Mouse (Mus musculus): ENCODE results near the gene Wdr66. TPM values are rescaled to one million over a fixed set of nuclear protein-coding genes. Genes with fewer than 3 reads are reported as not detected.
A peak's percentile ranks its signal among the peaks of the same experiment; 100 is the strongest.

Wdr66 gene
- polyA plus RNA-seq, 1 experiment from 2014 or later: 1.5 TPM

- Histone ChIP-seq H3K9me3 (ENCODE audit: control insufficient read depth, low read length) (no peaks in the 10 kb centered on the region), H3K27me3 (ENCODE audit: control insufficient read depth, insufficient read depth, low read depth, low read length) (no peaks in the 10 kb centered on the region), H3K4me2 (ENCODE audit: low read depth, low read length) (no peak overlapping the region), H3K4me1 (replicated peaks; ENCODE audit: control insufficient read depth, insufficient read depth, low read length) (0 out of 2 replicates have a peak, but pooled peaks cover 2% of the 10 kb centered on the region), H3K9ac (ENCODE audit: low read length) (no peak overlapping the region), H3K4me3 (ENCODE audit: low read length) (no peak overlapping the region), H3K27ac (ENCODE audit: low read length) (no peak overlapping the region), H3K36me3 (ENCODE audit: control insufficient read depth, insufficient read depth, low read length) (no peaks in the 10 kb centered on the region)
- WGBS: 75% methylated on average over 20 of the region's 20 CpGs
- ATAC-seq (ENCODE audit: low read depth): no peak
These were observed 50.0 kb downstream of the Wdr66 start for GRCm38 (mm10) chr5:123301780-123302521.

- Histone ChIP-seq H3K4me2 (ENCODE audit: low read depth, low read length) (no peak overlapping the region), H3K36me3 (ENCODE audit: control insufficient read depth, insufficient read depth, low read length) (no peaks in the 10 kb centered on the region), H3K27me3 (ENCODE audit: control insufficient read depth, insufficient read depth, low read depth, low read length) (no peaks in the 10 kb centered on the region), H3K4me3 (ENCODE audit: low read length) (no peak overlapping the region), H3K27ac (ENCODE audit: low read length) (no peak overlapping the region), H3K9me3 (ENCODE audit: control insufficient read depth, low read length) (no peaks in the 10 kb centered on the region), H3K9ac (ENCODE audit: low read length) (no peak overlapping the region), H3K4me1 (replicated peaks; ENCODE audit: control insufficient read depth, insufficient read depth, low read length) (peaks cover under 1% of the 10 kb centered on the region; the same call in 1 of the 2 replicates)
- ATAC-seq (ENCODE audit: low read depth): no peak; the same call in 1 of the 2 replicates
- 70% methylated on average over 18 of the region's 18 CpGs for WGBS
These were observed 55.9 kb downstream of the Wdr66 start for GRCm38 (mm10) chr5:123307630-123308282.

GRCm38 (mm10) chr5:123309816-123310215, 57.9 kb downstream of the Wdr66 start:
- Histone ChIP-seq H3K36me3 (ENCODE audit: control insufficient read depth, insufficient read depth, low read length) (no peaks in the 10 kb centered on the region), H3K27ac (ENCODE audit: low read length) (no peak overlapping the region), H3K4me3 (ENCODE audit: low read length) (no peak overlapping the region), H3K4me1 (replicated peaks; ENCODE audit: control insufficient read depth, insufficient read depth, low read length) (peaks cover 9% of the 10 kb centered on the region), H3K27me3 (ENCODE audit: control insufficient read depth, insufficient read depth, low read depth, low read length) (no peaks in the 10 kb centered on the region), H3K9ac (ENCODE audit: low read length) (no peak overlapping the region), H3K9me3 (ENCODE audit: control insufficient read depth, low read length) (no peaks in the 10 kb centered on the region), H3K4me2 (ENCODE audit: low read depth, low read length) (no peak overlapping the region)
- WGBS: 31% methylated on average over 10 of the region's 10 CpGs
- no peak for ATAC-seq (ENCODE audit: low read depth)

GRCm38 (mm10) chr5:123310221-123310620, 58.3 kb downstream of the Wdr66 start:
- no peaks in the 10 kb centered on the region for H3K27me3 ChIP-seq (ENCODE audit: control insufficient read depth, insufficient read depth, low read depth, low read length)
- H3K27ac ChIP-seq (ENCODE audit: low read length): no peak overlapping the region
- no peaks in the 10 kb centered on the region for H3K36me3 ChIP-seq (ENCODE audit: control insufficient read depth, insufficient read depth, low read length)
- no peak overlapping the region for H3K4me3 ChIP-seq (ENCODE audit: low read length)
- H3K9me3 ChIP-seq (ENCODE audit: control insufficient read depth, low read length): no peaks in the 10 kb centered on the region
- 37% methylated on average over 7 of the region's 7 CpGs for WGBS
- no peak overlapping the region for H3K9ac ChIP-seq (ENCODE audit: low read length)
- H3K4me2 ChIP-seq (ENCODE audit: low read depth, low read length): no peak overlapping the region
- H3K4me1 ChIP-seq (replicated peaks; ENCODE audit: control insufficient read depth, insufficient read depth, low read length): peaks cover 9% of the 10 kb centered on the region
- no peak for ATAC-seq (ENCODE audit: low read depth)

- peak; percentile 21; the same call in 1 of the 2 replicates for ATAC-seq (ENCODE audit: low read depth)
- no peak overlapping the region for H3K4me2 ChIP-seq (ENCODE audit: low read depth, low read length)
These were observed 61.2 kb downstream of the Wdr66 start for GRCm38 (mm10) chr5:123313058-123313630.

GRCm38 (mm10) chr5:123313851-123314380, 62.0 kb downstream of the Wdr66 start:
- no peak overlapping the region for H3K27ac ChIP-seq (ENCODE audit: low read length)

More at GRCm38 (mm10) chr5:123313058-123313630, 61.2 kb downstream of the Wdr66 start:
- Histone ChIP-seq H3K9ac (ENCODE audit: low read length) (no peak overlapping the region; the same call in 1 of the 2 replicates), H3K27me3 (ENCODE audit: control insufficient read depth, insufficient read depth, low read depth, low read length) (no peaks in the 10 kb centered on the region), H3K4me3 (ENCODE audit: low read length) (no peak overlapping the region), H3K36me3 (ENCODE audit: control insufficient read depth, insufficient read depth, low read length) (no peaks in the 10 kb centered on the region), H3K27ac (ENCODE audit: low read length) (no peak overlapping the region), H3K9me3 (ENCODE audit: control insufficient read depth, low read length) (no peaks in the 10 kb centered on the region), H3K4me1 (replicated peaks; ENCODE audit: control insufficient read depth, insufficient read depth, low read length) (peaks cover 11% of the 10 kb centered on the region)
- 34% methylated on average over 12 of the region's 12 CpGs for WGBS

GRCm38 (mm10) chr5:123315219-123315866, 63.4 kb downstream of the Wdr66 start:
- Histone ChIP-seq H3K27me3 (ENCODE audit: control insufficient read depth, insufficient read depth, low read depth, low read length) (no peaks in the 10 kb centered on the region), H3K4me3 (ENCODE audit: low read length) (no peak overlapping the region), H3K9ac (ENCODE audit: low read length) (no peak overlapping the region), H3K4me2 (ENCODE audit: low read depth, low read length) (no peak overlapping the region), H3K36me3 (ENCODE audit: control insufficient read depth, insufficient read depth, low read length) (no peaks in the 10 kb centered on the region), H3K4me1 (replicated peaks; ENCODE audit: control insufficient read depth, insufficient read depth, low read length) (peaks cover 13% of the 10 kb centered on the region), H3K27ac (ENCODE audit: low read length) (no peak overlapping the region), H3K9me3 (ENCODE audit: control insufficient read depth, low read length) (no peaks in the 10 kb centered on the region)
- ATAC-seq (ENCODE audit: low read depth): peak; percentile 57
- 39% methylated on average over 10 of the region's 10 CpGs for WGBS

More at GRCm38 (mm10) chr5:123313851-123314380, 62.0 kb downstream of the Wdr66 start:
- H3K9me3 ChIP-seq (ENCODE audit: control insufficient read depth, low read length): no peaks in the 10 kb centered on the region
- H3K4me2 ChIP-seq (ENCODE audit: low read depth, low read length): no peak overlapping the region
- 45% methylated on average over 11 of the region's 11 CpGs for WGBS
- ATAC-seq (ENCODE audit: low read depth): no peak
- H3K4me1 ChIP-seq (replicated peaks; ENCODE audit: control insufficient read depth, insufficient read depth, low read length): peaks cover 13% of the 10 kb centered on the region
- H3K27me3 ChIP-seq (ENCODE audit: control insufficient read depth, insufficient read depth, low read depth, low read length): no peaks in the 10 kb centered on the region
- no peak overlapping the region for H3K4me3 ChIP-seq (ENCODE audit: low read length)
- no peak overlapping the region for H3K9ac ChIP-seq (ENCODE audit: low read length)
- no peaks in the 10 kb centered on the region for H3K36me3 ChIP-seq (ENCODE audit: control insufficient read depth, insufficient read depth, low read length)

- 8% methylated on average over 6 of the region's 6 CpGs for WGBS
- H3K4me3 ChIP-seq (ENCODE audit: low read length): peak overlapping the region; percentile 50
- no peaks in the 10 kb centered on the region for H3K9me3 ChIP-seq (ENCODE audit: control insufficient read depth, low read length)
- no peaks in the 10 kb centered on the region for H3K36me3 ChIP-seq (ENCODE audit: control insufficient read depth, insufficient read depth, low read length)
- peak; percentile 25; the same call in 1 of the 2 replicates for ATAC-seq (ENCODE audit: low read depth)
- H3K4me2 ChIP-seq (ENCODE audit: low read depth, low read length): peak overlapping the region; percentile 62
- H3K27ac ChIP-seq (ENCODE audit: low read length): peak overlapping the region; percentile 61
- H3K4me1 ChIP-seq (replicated peaks; ENCODE audit: control insufficient read depth, insufficient read depth, low read length): peaks cover 11% of the 10 kb centered on the region
- H3K27me3 ChIP-seq (ENCODE audit: control insufficient read depth, insufficient read depth, low read depth, low read length): no peaks in the 10 kb centered on the region
- peak overlapping the region; percentile 61 for H3K9ac ChIP-seq (ENCODE audit: low read length)
These were observed 66.1 kb downstream of the Wdr66 start for GRCm38 (mm10) chr5:123317992-123318391.
